Mouse (Mus musculus) brain, embryonic 14.5 days (tissue): ENCODE measurements at regions not wholly inside any gene's neighbourhood (a gene's known extent, or its start where the extent isn't known, plus 50 kb on each side); places are given as distances from the start of the nearest gene placed in this dataset.

Source experiments
- DNase-seq: peaks from one replicate; pipeline ENCODE4 v3.0.0-alpha.2; 2011; ENCODE audit warnings: low read depth
- CTCF ChIP-seq: fragments of 200-500 bp; IDR thresholded peaks from 2 replicates; pipeline ENCODE4 v1.5.1; 2012; ENCODE audit warnings: inconsistent platforms, mild to moderate bottlenecking, moderate library complexity, borderline replicate concordance; ENCODE audit not compliant: insufficient read depth, insufficient read length; ENCODE audit errors: extremely low read depth
- POLR2A ChIP-seq: fragments of 200-500 bp; IDR thresholded peaks from 2 replicates; pipeline ENCODE4 v1.6.1; 2012; ENCODE audit warnings: mild to moderate bottlenecking, inconsistent platforms, borderline replicate concordance; ENCODE audit not compliant: poor library complexity, insufficient read depth, insufficient read length, severe bottlenecking; ENCODE audit errors: extremely low read depth

- peak; percentile 8 for DNase-seq
- TF ChIP-seq POLR2A (no peak), CTCF (no peak)
These were observed 63.9 kb downstream of the Tmco5 start for GRCm38 (mm10) chr2:116942321-116942791.

- DNase-seq, result no peak
- TF ChIP-seq POLR2A, result no peak
- no peak for TF ChIP-seq CTCF
These were observed 70.0 kb downstream of the Tmco5 start for GRCm38 (mm10) chr2:116948538-116948937.

GRCm38 (mm10) chr2:116949741-116950140, 71.2 kb downstream of the Tmco5 start:
- TF ChIP-seq POLR2A (no peak), CTCF (no peak)
- no peak for DNase-seq

GRCm38 (mm10) chr2:116950154-116950553, 71.7 kb downstream of the Tmco5 start:
- TF ChIP-seq POLR2A, result no peak
- DNase-seq, result no peak

GRCm38 (mm10) chr2:116951481-116951880, 73.0 kb downstream of the Tmco5 start:
- DNase-seq, result no peak
- TF ChIP-seq CTCF, result no peak
- TF ChIP-seq POLR2A, result no peak

GRCm38 (mm10) chr2:116954280-116954679, 75.8 kb downstream of the Tmco5 start:
- TF ChIP-seq POLR2A (no peak), CTCF (no peak)
- no peak for DNase-seq

GRCm38 (mm10) chr2:116954896-116955295, 76.4 kb downstream of the Tmco5 start:
- no peak for TF ChIP-seq CTCF
- TF ChIP-seq POLR2A, result no peak
- DNase-seq, result no peak

- DNase-seq, result no peak
- TF ChIP-seq POLR2A (no peak), CTCF (no peak)
These were observed 84.8 kb downstream of the Tmco5 start for GRCm38 (mm10) chr2:116963116-116963873.

GRCm38 (mm10) chr2:116966266-116966665, 87.8 kb downstream of the Tmco5 start:
- DNase-seq, result no peak
- no peak for TF ChIP-seq CTCF
- TF ChIP-seq POLR2A, result no peak

GRCm38 (mm10) chr2:116971666-116972613, 93.4 kb downstream of the Tmco5 start:
- TF ChIP-seq POLR2A (no peak), CTCF (no peak)
- peak; percentile 63 for DNase-seq

- peak; percentile 88 for DNase-seq
- TF ChIP-seq POLR2A (no peak), CTCF (no peak)
These were observed 94.1 kb downstream of the Tmco5 start for GRCm38 (mm10) chr2:116972614-116972985.
